In genomic region chr9:107618098-107618497, GRCm38 (mm10) we compare ENCODE assay signal across 9 mouse cellular contexts. TPM values are rescaled to one million over a fixed set of nuclear protein-coding genes. Genes with fewer than 3 reads are reported as not detected.
A peak's percentile ranks its signal among the peaks of the same experiment; 100 is the strongest.
DNase-seq lines count a peak whose midpoint lies in the region; ATAC-seq and TF ChIP-seq lines count a peak whose summit lies in the region.
"Had no signal": no experiment of that assay in that cellular context is flagged by ENCODE, and none has a peak within 500 bp of the region (broad histone marks: within the 10 kb centered on the region; RNA-seq: fewer than 3 reads in every experiment).

No protein-coding gene starts in this region.

- no peak overlapping the region for H3K4me3 ChIP-seq in heart, embryonic 11.5 days (ENCODE audit: low read depth, low read length)
- H3K4me3 ChIP-seq in lung, embryonic 15.5 days = no peak overlapping the region
- no peak overlapping the region for H3K4me3 ChIP-seq in lung, adult 2 months (replicated peaks; ENCODE audit: extremely low read depth, low read depth, low read length)
- no peak overlapping the region for H3K4me3 ChIP-seq in heart, postnatal 0 days (ENCODE audit: low read depth, low read length)
- H3K4me3 ChIP-seq in neural tube, embryonic 14.5 days (ENCODE audit: low read depth, low read length) = no peak overlapping the region
- H3K4me3 ChIP-seq: myocyte had no signal

- H3K27ac ChIP-seq in heart, embryonic 11.5 days (ENCODE audit: low read depth, low read length) = peak overlapping the region; percentile 86
- H3K27ac ChIP-seq in lung, embryonic 15.5 days = peak overlapping the region; percentile 88
- peak overlapping the region; percentile 93 for H3K27ac ChIP-seq in heart, postnatal 0 days (ENCODE audit: low read depth)
- peak overlapping the region; percentile 30 for H3K27ac ChIP-seq in neural tube, embryonic 14.5 days (ENCODE audit: low read depth, low read length)

- no peak for TF ChIP-seq POLR2A in lung, adult 2 months (IDR thresholded peaks at IDR 0.05; ENCODE audit: borderline replicate concordance, extremely low read depth, low read depth, low read length)

- no peak for ATAC-seq in heart, embryonic 11.5 days (replicated peaks; ENCODE audit: insufficient number of reproducible peaks, low FRiP score, low TSS enrichment)
- ATAC-seq in lung, embryonic 15.5 days (ENCODE audit: borderline replicate concordance, extremely low read depth, low FRiP score, low TSS enrichment) = no peak
- ATAC-seq in heart, postnatal 0 days (ENCODE audit: insufficient read depth, low read depth) = no peak
- ATAC-seq in neural tube, embryonic 14.5 days (ENCODE audit: low read depth) = no peak
- no peak for ATAC-seq in monocyte, adult 5-6 weeks (replicated peaks; ENCODE audit: insufficient number of reproducible peaks, low FRiP score, low TSS enrichment, poor library complexity, severe bottlenecking)

- no peak for TF ChIP-seq CTCF in lung, adult 2 months (IDR thresholded peaks at IDR 0.05; ENCODE audit: insufficient read depth, low read length)
- TF ChIP-seq CTCF in heart, postnatal 0 days (IDR thresholded peaks at IDR 0.05; ENCODE audit: low read depth) = no peak

- H3K36me3 ChIP-seq in heart, embryonic 11.5 days (ENCODE audit: control insufficient read depth, insufficient read depth, low read length) = peaks cover 31% of the 10 kb centered on the region
- H3K36me3 ChIP-seq in lung, embryonic 15.5 days = peaks cover 75% of the 10 kb centered on the region
- peaks cover 66% of the 10 kb centered on the region for H3K36me3 ChIP-seq in heart, postnatal 0 days (replicated peaks; ENCODE audit: control insufficient read depth, insufficient read depth, low read length)
- H3K36me3 ChIP-seq in neural tube, embryonic 14.5 days (ENCODE audit: control insufficient read depth, insufficient read depth, low read length) = peaks cover 40% of the 10 kb centered on the region

- 83% methylated on average over 6 of the region's 6 CpGs for WGBS in heart, embryonic 11.5 days (ENCODE audit: insufficient replicate concordance)
- 74% methylated on average over 6 of the region's 6 CpGs for WGBS in lung, embryonic 15.5 days
- 51% methylated on average over 6 of the region's 6 CpGs for WGBS in lung, adult 2 months
- WGBS in heart, postnatal 0 days = 50% methylated on average over 6 of the region's 6 CpGs
- 81% methylated on average over 6 of the region's 6 CpGs for WGBS in neural tube, embryonic 14.5 days

- no peaks in the 10 kb centered on the region for H3K27me3 ChIP-seq in heart, embryonic 11.5 days (ENCODE audit: control insufficient read depth, insufficient read depth, low read length)
- no peaks in the 10 kb centered on the region for H3K27me3 ChIP-seq in lung, embryonic 15.5 days
- no peaks in the 10 kb centered on the region for H3K27me3 ChIP-seq in heart, postnatal 0 days (ENCODE audit: control insufficient read depth, insufficient read depth, low read length)
- H3K27me3 ChIP-seq in neural tube, embryonic 14.5 days (ENCODE audit: control insufficient read depth, insufficient read depth, low read length) = no peaks in the 10 kb centered on the region

- no peaks in the 10 kb centered on the region for H3K9me3 ChIP-seq in heart, embryonic 11.5 days (replicated peaks; ENCODE audit: control insufficient read depth, low read length)
- no peaks in the 10 kb centered on the region for H3K9me3 ChIP-seq in lung, embryonic 15.5 days
- H3K9me3 ChIP-seq in heart, postnatal 0 days (replicated peaks; ENCODE audit: control insufficient read depth, low read length) = no peaks in the 10 kb centered on the region
- no peaks in the 10 kb centered on the region for H3K9me3 ChIP-seq in neural tube, embryonic 14.5 days (ENCODE audit: control insufficient read depth, low read length)

- DNase-seq in heart, postnatal 25 days (ENCODE audit: low spot score) = no peak
- no peak for DNase-seq in lung, adult 2 months
- no peak for DNase-seq in heart, postnatal 0 days (ENCODE audit: low spot score)
- no peak for DNase-seq in frontal cortex, postnatal 36 days (ENCODE audit: low spot score in 2 of 2)

- peaks cover 30% of the 10 kb centered on the region for H3K4me1 ChIP-seq in heart, embryonic 11.5 days (ENCODE audit: control insufficient read depth, insufficient read depth, low read length)
- H3K4me1 ChIP-seq in lung, embryonic 15.5 days = peaks cover 45% of the 10 kb centered on the region
- H3K4me1 ChIP-seq in lung, adult 2 months (ENCODE audit: control insufficient read depth, insufficient read depth, low read length) = peaks cover 19% of the 10 kb centered on the region
- peaks cover 37% of the 10 kb centered on the region for H3K4me1 ChIP-seq in heart, postnatal 0 days (ENCODE audit: control insufficient read depth, insufficient read depth)
- H3K4me1 ChIP-seq in neural tube, embryonic 14.5 days (ENCODE audit: control insufficient read depth, insufficient read depth, low read length) = peaks cover 6% of the 10 kb centered on the region; the same call in 1 of the 2 replicates

- H3K9ac ChIP-seq in heart, embryonic 11.5 days (ENCODE audit: low read depth, low read length) = no peak overlapping the region; the same call in 1 of the 2 replicates
- H3K9ac ChIP-seq in lung, embryonic 15.5 days = no peak overlapping the region
- H3K9ac ChIP-seq in heart, postnatal 0 days (replicated peaks; ENCODE audit: low read depth, low read length) = peak overlapping the region; percentile 36; the same call in 1 of the 2 replicates
- H3K9ac ChIP-seq in neural tube, embryonic 14.5 days (replicated peaks; ENCODE audit: low read depth, low read length) = no peak overlapping the region

- TF ChIP-seq EP300 in heart, postnatal 0 days (IDR thresholded peaks at IDR 0.05; ENCODE audit: low read depth) = no peak

- intact Hi-C loops in heart, postnatal 25 days (cut with DNase I) = no loop called here

- no peak overlapping the region; the same call in 1 of the 2 replicates for H3K4me2 ChIP-seq in heart, embryonic 11.5 days
- H3K4me2 ChIP-seq in lung, embryonic 15.5 days = no peak overlapping the region
- H3K4me2 ChIP-seq in heart, postnatal 0 days (ENCODE audit: low read depth, low read length) = peak overlapping the region; percentile 4; the same call in 1 of the 2 replicates
- no peak overlapping the region for H3K4me2 ChIP-seq in neural tube, embryonic 14.5 days (ENCODE audit: low read depth, low read length)

RNA-seq across cellular contexts. Expression of gene Sema3b, which starts 9.1 kb away (rescaled TPM):
- 5.1 and 5.3 TPM in 2 replicates for polyA plus RNA-seq in heart, embryonic 11.5 days (2014; fragmentation: Nextera tagmentation; extraction: Ambion mirVana)
- 10 to 100 TPM; 15.0 to 17.8 TPM for total RNA-seq in heart, postnatal 25 days (2021)
- 8.2 and 9.1 TPM in 2 replicates for polyA plus RNA-seq in lung, embryonic 15.5 days (2015; fragmentation: Nextera tagmentation; extraction: Ambion mirVana)
- 81.0 and 95.6 TPM in 2 replicates for polyA plus RNA-seq in lung, adult 2 months (2012; rRNA removed)
- total RNA-seq in heart, postnatal 0 days (2014; rRNA removed; ENCODE audit: low replicate concordance) = 21.0 and 34.9 TPM in 2 replicates
- 8.9 and 9.1 TPM in 2 replicates for polyA plus RNA-seq in heart, postnatal 0 days (2015; fragmentation: Nextera tagmentation; extraction: Ambion mirVana)
- 2.8 and 5.3 TPM in 2 replicates for polyA plus RNA-seq in neural tube, embryonic 14.5 days (2014; fragmentation: Nextera tagmentation; extraction: Ambion mirVana)
- 0.10 TPM in 1 of 3 replicates, not detected in the others for total RNA-seq in monocyte, adult 5-6 weeks (2017)

RNA-seq across cellular contexts. Expression of gene Gnai2, which starts 17.1 kb away (rescaled TPM):
- 308 and 316 TPM in 2 replicates for polyA plus RNA-seq in heart, embryonic 11.5 days (2014; fragmentation: Nextera tagmentation; extraction: Ambion mirVana)
- 100 to 1,000 TPM; 241 to 257 TPM for total RNA-seq in heart, postnatal 25 days (2021)
- polyA plus RNA-seq in lung, embryonic 15.5 days (2015; fragmentation: Nextera tagmentation; extraction: Ambion mirVana) = 469 and 478 TPM in 2 replicates
- 844 and 991 TPM in 2 replicates for polyA plus RNA-seq in lung, adult 2 months (2012; rRNA removed)
- total RNA-seq in heart, postnatal 0 days (2014; rRNA removed; ENCODE audit: low replicate concordance) = 472 and 473 TPM in 2 replicates
- polyA plus RNA-seq in heart, postnatal 0 days (2015; fragmentation: Nextera tagmentation; extraction: Ambion mirVana) = 291 and 295 TPM in 2 replicates
- 234 and 258 TPM in 2 replicates for polyA plus RNA-seq in neural tube, embryonic 14.5 days (2014; fragmentation: Nextera tagmentation; extraction: Ambion mirVana)
- 646 to 794 TPM (median 705 TPM) in 3 replicates for total RNA-seq in monocyte, adult 5-6 weeks (2017)

RNA-seq across cellular contexts. Expression of gene Ifrd2, which starts 30.7 kb away (rescaled TPM):
- polyA plus RNA-seq in heart, embryonic 11.5 days (2014; fragmentation: Nextera tagmentation; extraction: Ambion mirVana) = 57.5 and 59.1 TPM in 2 replicates
- total RNA-seq in heart, postnatal 25 days (2021) = 10 to 100 TPM; 44.6 to 45.8 TPM
- polyA plus RNA-seq in lung, embryonic 15.5 days (2015; fragmentation: Nextera tagmentation; extraction: Ambion mirVana) = 40.0 and 44.2 TPM in 2 replicates
- 41.5 and 41.8 TPM in 2 replicates for polyA plus RNA-seq in lung, adult 2 months (2012; rRNA removed)
- 22.3 and 31.2 TPM in 2 replicates for total RNA-seq in heart, postnatal 0 days (2014; rRNA removed; ENCODE audit: low replicate concordance)
- polyA plus RNA-seq in heart, postnatal 0 days (2015; fragmentation: Nextera tagmentation; extraction: Ambion mirVana) = 28.6 and 33.6 TPM in 2 replicates
- polyA plus RNA-seq in neural tube, embryonic 14.5 days (2014; fragmentation: Nextera tagmentation; extraction: Ambion mirVana) = 15.0 and 17.8 TPM in 2 replicates
- total RNA-seq in monocyte, adult 5-6 weeks (2017) = 5.5 to 11.1 TPM (median 8.8 TPM) in 3 replicates

RNA-seq across cellular contexts. Expression of gene Hyal3, which starts 37.5 kb away (rescaled TPM):
- 0.14 and 0.33 TPM in 2 replicates for polyA plus RNA-seq in heart, embryonic 11.5 days (2014; fragmentation: Nextera tagmentation; extraction: Ambion mirVana)
- under 1 TPM; 0.45 to 0.62 TPM for total RNA-seq in heart, postnatal 25 days (2021)
- polyA plus RNA-seq in lung, embryonic 15.5 days (2015; fragmentation: Nextera tagmentation; extraction: Ambion mirVana) = 0.99 and 1.4 TPM in 2 replicates
- polyA plus RNA-seq in lung, adult 2 months (2012; rRNA removed) = 1.7 and 1.8 TPM in 2 replicates
- total RNA-seq in heart, postnatal 0 days (2014; rRNA removed; ENCODE audit: low replicate concordance) = 0.65 and 0.66 TPM in 2 replicates
- 0.29 and 0.44 TPM in 2 replicates for polyA plus RNA-seq in heart, postnatal 0 days (2015; fragmentation: Nextera tagmentation; extraction: Ambion mirVana)
- polyA plus RNA-seq in neural tube, embryonic 14.5 days (2014; fragmentation: Nextera tagmentation; extraction: Ambion mirVana) = 1.5 and 2.1 TPM in 2 replicates
- total RNA-seq in monocyte, adult 5-6 weeks (2017) = 1.4 TPM in 1 of 3 replicates, not detected in the others

RNA-seq across cellular contexts. Expression of gene Naa80, which starts 39.4 kb away (rescaled TPM):
- 12.2 and 15.2 TPM in 2 replicates for polyA plus RNA-seq in heart, embryonic 11.5 days (2014; fragmentation: Nextera tagmentation; extraction: Ambion mirVana)
- total RNA-seq in heart, postnatal 25 days (2021) = 10 to 100 TPM; 14.0 to 18.4 TPM
- polyA plus RNA-seq in lung, embryonic 15.5 days (2015; fragmentation: Nextera tagmentation; extraction: Ambion mirVana) = 18.2 and 18.6 TPM in 2 replicates
- polyA plus RNA-seq in lung, adult 2 months (2012; rRNA removed) = 87.8 and 91.9 TPM in 2 replicates
- total RNA-seq in heart, postnatal 0 days (2014; rRNA removed; ENCODE audit: low replicate concordance) = 28.4 and 58.8 TPM in 2 replicates
- polyA plus RNA-seq in heart, postnatal 0 days (2015; fragmentation: Nextera tagmentation; extraction: Ambion mirVana) = 14.5 and 17.5 TPM in 2 replicates
- 13.3 and 15.6 TPM in 2 replicates for polyA plus RNA-seq in neural tube, embryonic 14.5 days (2014; fragmentation: Nextera tagmentation; extraction: Ambion mirVana)
- 3.6 to 5.4 TPM (median 5.4 TPM) in 3 replicates for total RNA-seq in monocyte, adult 5-6 weeks (2017)

Comparison
In these comparisons a context has a peak if more than half of its experiments do, and no peak if none do; other contexts are left out.
1. H3K27ac ChIP-seq: peak in every context shown above with its lines; median percentile 93 in heart, postnatal 0 days; 88 in lung, embryonic 15.5 days; 86 in heart, embryonic 11.5 days; 30 in neural tube, embryonic 14.5 days.